Mouse (Mus musculus): ENCODE results near the gene Fxyd6.

Fxyd6 gene

GRCm38 (mm10) chr9:45370117-45370561, at the start of gene Fxyd6:
Fxyd6 (plus strand) TSS chr9:45370185.
- POLR2A ChIA-PET, result interaction anchor here (0.5 to 50.2 kb wide), 32 partner anchors 7 to 891 kb away, joined by 3 to 2905 read pairs (median 5); partner anchors contain the start of genes Fxyd2 (in 1 of the 4), Fxyd6 (in 1 of the 4) and Mpzl3 (in 1 of the 4)
- CTCF ChIA-PET, result interaction anchor here (0.6 to 2.0 kb wide), 15 partner anchors 8 to 490 kb away, joined by 3 to 9 read pairs (median 5); no protein-coding TSS in a partner anchor

- ChIA-PET POLR2A (interaction anchor here in 2 of 4 experiments (0.6 to 1.8 kb wide), 6 partner anchors 9 to 616 kb away, joined by 3 to 6 read pairs (median 4); partner anchors contain the start of gene Fxyd6 (in 1 of the 2)), CTCF (interaction anchor here in 1 of 4 experiments (0.9 kb wide), 1 partner anchor 91 kb away, joined by 4 read pairs; no protein-coding TSS in a partner anchor)
Observed at GRCm38 (mm10) chr9:45321465-45321864, 48.5 kb upstream of the Fxyd6 start.

- POLR2A ChIA-PET, result interaction anchor here in 2 of 4 experiments (0.6 to 1.8 kb wide), 6 partner anchors 8 to 615 kb away, joined by 3 to 6 read pairs (median 4); partner anchors contain the start of gene Fxyd6 (in 1 of the 2)
Observed at GRCm38 (mm10) chr9:45321946-45322430, 48.0 kb upstream of the Fxyd6 start.

GRCm38 (mm10) chr9:45326390-45326789, 43.6 kb upstream of the Fxyd6 start:
- CTCF ChIA-PET, result no interaction called here
- POLR2A ChIA-PET, result interaction anchor here in 1 of 4 experiments (0.6 to 1.4 kb wide), 2 partner anchors 22 to 363 kb away, joined by 3 read pairs; no protein-coding TSS in a partner anchor

More at GRCm38 (mm10) chr9:45321946-45322430, 48.0 kb upstream of the Fxyd6 start:
- CTCF ChIA-PET, result interaction anchor here in 1 of 4 experiments (0.9 kb wide), 1 partner anchor 90 kb away, joined by 4 read pairs; no protein-coding TSS in a partner anchor

GRCm38 (mm10) chr9:45328263-45328662, 41.7 kb upstream of the Fxyd6 start:
- ChIA-PET CTCF (no interaction called here), POLR2A (interaction anchor here in 1 of 4 experiments (44.2 kb wide), 1 partner anchor 51 kb away, joined by 2905 read pairs; the partner anchor contains the start of genes Fxyd2 and Fxyd6)

- POLR2A ChIA-PET, result interaction anchor here in 2 of 4 experiments (0.7 to 44.2 kb wide), 4 partner anchors 9 to 50 kb away, joined by 3 to 2905 read pairs (median 28); partner anchors contain the start of genes Fxyd2 (in 1 of the 2) and Fxyd6 (in 1 of the 2)
- CTCF ChIA-PET, result interaction anchor here in 1 of 4 experiments (1.0 to 1.4 kb wide), 2 partner anchors 20 to 59 kb away, joined by 3 read pairs; no protein-coding TSS in a partner anchor
Observed at GRCm38 (mm10) chr9:45329577-45329976, 40.4 kb upstream of the Fxyd6 start.

- CTCF ChIA-PET, result interaction anchor here in 3 of 4 experiments (1.0 to 2.7 kb wide), 8 partner anchors 8 to 84 kb away, joined by 3 to 6 read pairs (median 3); no protein-coding TSS in a partner anchor
- POLR2A ChIA-PET, result interaction anchor here in 3 of 4 experiments (0.6 to 44.2 kb wide), 8 partner anchors 9 to 42 kb away, joined by 3 to 2905 read pairs (median 14); partner anchors contain the start of genes Fxyd2 (in 1 of the 3) and Fxyd6 (in 1 of the 3)
Observed at GRCm38 (mm10) chr9:45337406-45337805, 32.6 kb upstream of the Fxyd6 start.

- CTCF ChIA-PET, result no interaction called here
Observed at GRCm38 (mm10) chr9:45343066-45343465, 26.9 kb upstream of the Fxyd6 start.

GRCm38 (mm10) chr9:45345516-45345915, 24.5 kb upstream of the Fxyd6 start:
- CTCF ChIA-PET, result interaction anchor here (0.9 to 2.7 kb wide), 22 partner anchors 9 to 76 kb away, joined by 3 to 43 read pairs (median 6); partner anchors contain the start of gene Fxyd6 (in 1 of the 4)
- POLR2A ChIA-PET, result interaction anchor here (0.6 to 44.2 kb wide), 24 partner anchors 9 to 339 kb away, joined by 3 to 2905 read pairs (median 4); partner anchors contain the start of genes Fxyd6 (in 3 of the 4) and Fxyd2 (in 1 of the 4)

More at GRCm38 (mm10) chr9:45343066-45343465, 26.9 kb upstream of the Fxyd6 start:
- POLR2A ChIA-PET, result interaction anchor here in 2 of 4 experiments (1.2 to 44.2 kb wide), 3 partner anchors 22 to 36 kb away, joined by 3 to 2905 read pairs (median 344); partner anchors contain the start of genes Fxyd6 (in 2 of the 2) and Fxyd2 (in 1 of the 2)

- ChIA-PET CTCF (interaction anchor here (0.7 to 2.7 kb wide), 19 partner anchors 17 to 130 kb away, joined by 3 to 43 read pairs (median 5); partner anchors contain the start of gene Fxyd6 (in 1 of the 4)), POLR2A (interaction anchor here in 3 of 4 experiments (0.6 to 44.2 kb wide), 20 partner anchors 9 to 340 kb away, joined by 3 to 2905 read pairs (median 8); partner anchors contain the start of genes Fxyd6 (in 3 of the 3) and Fxyd2 (in 1 of the 3))
Observed at GRCm38 (mm10) chr9:45346276-45346675, 23.7 kb upstream of the Fxyd6 start.

- ChIA-PET POLR2A (interaction anchor here in 3 of 4 experiments (0.7 to 44.2 kb wide), 50 partner anchors 9 to 987 kb away, joined by 3 to 2905 read pairs (median 10); partner anchors contain the start of genes Fxyd6 (in 3 of the 3), Fxyd2 (in 2 of the 3), Sidt2 (in 1 of the 3) and Tmprss13 (in 1 of the 3)), CTCF (interaction anchor here (0.6 to 3.1 kb wide), 16 partner anchors 9 to 152 kb away, joined by 3 to 21 read pairs (median 6); partner anchors contain the start of gene Fxyd6 (in 1 of the 4))
Observed at GRCm38 (mm10) chr9:45348560-45348959, 21.4 kb upstream of the Fxyd6 start.

- POLR2A ChIA-PET, result interaction anchor here (0.5 to 44.2 kb wide), 79 partner anchors 8 to 1015 kb away, joined by 3 to 2905 read pairs (median 6); partner anchors contain the start of genes Fxyd2 (in 3 of the 4), Fxyd6 (in 3 of the 4), Atp5l (in 1 of the 4) and Bace1 (in 1 of the 4)
- CTCF ChIA-PET, result interaction anchor here (0.5 to 3.1 kb wide), 25 partner anchors 11 to 153 kb away, joined by 3 to 21 read pairs (median 6); partner anchors contain the start of gene Fxyd6 (in 1 of the 4)
Observed at GRCm38 (mm10) chr9:45349181-45349580, 20.8 kb upstream of the Fxyd6 start.

- POLR2A ChIA-PET, result interaction anchor here (0.6 to 44.2 kb wide), 83 partner anchors 8 to 1015 kb away, joined by 3 to 2905 read pairs (median 6); partner anchors contain the start of genes Fxyd2 (in 3 of the 4), Fxyd6 (in 3 of the 4), Sidt2 (in 2 of the 4) and Atp5l (in 1 of the 4)
- CTCF ChIA-PET, result interaction anchor here (0.5 to 3.1 kb wide), 21 partner anchors 12 to 1095 kb away, joined by 3 to 21 read pairs (median 7); partner anchors contain the start of genes Apoc3 (in 1 of the 4) and Fxyd6 (in 1 of the 4)
Observed at GRCm38 (mm10) chr9:45349851-45350250, 20.1 kb upstream of the Fxyd6 start.

- CTCF ChIA-PET, result interaction anchor here in 2 of 4 experiments (0.6 to 0.7 kb wide), 2 partner anchors 479 to 1270 kb away, joined by 3 read pairs; no protein-coding TSS in a partner anchor
- POLR2A ChIA-PET, result interaction anchor here in 3 of 4 experiments (0.6 to 50.2 kb wide), 6 partner anchors 6 to 590 kb away, joined by 3 to 2905 read pairs (median 174); partner anchors contain the start of genes Fxyd6 (in 2 of the 3) and Fxyd2 (in 1 of the 3)
Observed at GRCm38 (mm10) chr9:45355192-45355591, 14.8 kb upstream of the Fxyd6 start.

- ChIA-PET CTCF (no interaction called here), POLR2A (interaction anchor here in 3 of 4 experiments (0.5 to 50.2 kb wide), 11 partner anchors 9 to 533 kb away, joined by 3 to 2905 read pairs (median 5); partner anchors contain the start of genes Fxyd2 (in 1 of the 3) and Fxyd6 (in 1 of the 3))
Observed at GRCm38 (mm10) chr9:45358356-45358755, 11.6 kb upstream of the Fxyd6 start.

- CTCF ChIA-PET, result interaction anchor here (0.5 to 1.4 kb wide), 11 partner anchors 12 to 793 kb away, joined by 3 to 17 read pairs (median 3); no protein-coding TSS in a partner anchor
- POLR2A ChIA-PET, result interaction anchor here (0.6 to 50.2 kb wide), 35 partner anchors 8 to 638 kb away, joined by 3 to 2905 read pairs (median 6); partner anchors contain the start of genes Fxyd6 (in 3 of the 4), Fxyd2 (in 1 of the 4) and Tmprss13 (in 1 of the 4)
Observed at GRCm38 (mm10) chr9:45362051-45362461, 7.9 kb upstream of the Fxyd6 start.

GRCm38 (mm10) chr9:45363639-45364214, 6.3 kb upstream of the Fxyd6 start:
- ChIA-PET POLR2A (interaction anchor here in 3 of 4 experiments (0.7 to 50.2 kb wide), 12 partner anchors 11 to 759 kb away, joined by 3 to 2905 read pairs (median 12); partner anchors contain the start of genes Ddx6 (in 1 of the 3), Fxyd2 (in 1 of the 3) and Fxyd6 (in 1 of the 3)), CTCF (interaction anchor here in 3 of 4 experiments (0.5 to 1.2 kb wide), 4 partner anchors 14 to 49 kb away, joined by 3 to 6 read pairs (median 4); no protein-coding TSS in a partner anchor)
